Mouse (Mus musculus): Measurements from ENCODE around the gene Nrp1.

The Nrp1 gene

DNA sequence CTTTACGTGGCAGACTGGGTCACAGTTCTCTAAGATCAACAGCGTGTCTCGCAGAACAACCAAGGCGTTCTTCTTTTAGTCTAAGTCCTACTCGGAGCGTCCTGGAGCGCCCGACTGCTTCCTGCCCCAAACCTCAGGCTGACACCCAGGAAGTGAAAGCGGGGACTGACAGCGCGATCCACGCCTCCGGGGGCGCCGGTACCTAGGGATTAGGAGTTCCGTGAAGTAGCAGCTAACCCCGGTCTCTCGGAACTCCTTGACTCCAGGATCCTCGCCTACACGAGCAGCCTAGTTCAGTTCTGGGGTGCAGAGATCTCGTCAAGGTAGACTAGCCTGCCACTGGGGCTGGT lies at the start of gene Nrp1:
TSS of gene Nrp1 (plus strand) at position 199 of the 350 bp plus-strand sequence.
- peak; percentile 37 for DNase-seq (ENCODE audit: low spot score)

- DNase-seq (ENCODE audit: low spot score) = no peak
These were observed 37.6 kb upstream of the Nrp1 start for GRCm38 (mm10) chr8:128320797-128321196.

DNA sequence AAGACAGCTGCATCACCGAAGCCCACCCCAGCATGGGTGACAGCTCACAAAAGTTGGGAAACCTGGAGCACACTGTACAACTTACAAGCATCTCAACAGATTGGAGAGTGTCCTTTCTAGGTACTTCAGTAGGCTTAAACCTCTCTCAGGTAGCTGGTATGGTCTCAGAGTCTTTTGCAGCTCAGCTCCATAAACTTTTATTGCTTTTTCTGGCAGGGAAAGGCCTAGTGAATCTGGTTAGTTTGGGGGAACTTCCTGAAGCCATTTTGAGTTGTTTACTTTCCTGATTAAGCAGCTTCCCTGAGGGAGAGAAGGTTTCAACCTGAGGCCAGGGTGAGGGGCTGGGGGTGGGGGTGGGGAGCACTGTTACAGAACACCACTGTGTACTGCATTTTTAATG lies 31.1 kb upstream of the Nrp1 start:
- no peak for DNase-seq (ENCODE audit: low spot score)

- DNase-seq (ENCODE audit: low spot score) = no peak
These were observed 30.5 kb upstream of the Nrp1 start for GRCm38 (mm10) chr8:128327922-128328321.

GRCm38 (mm10) chr8:128329502-128329901 lies 28.9 kb upstream of the Nrp1 start:
- DNase-seq (ENCODE audit: low spot score) = no peak

DNA sequence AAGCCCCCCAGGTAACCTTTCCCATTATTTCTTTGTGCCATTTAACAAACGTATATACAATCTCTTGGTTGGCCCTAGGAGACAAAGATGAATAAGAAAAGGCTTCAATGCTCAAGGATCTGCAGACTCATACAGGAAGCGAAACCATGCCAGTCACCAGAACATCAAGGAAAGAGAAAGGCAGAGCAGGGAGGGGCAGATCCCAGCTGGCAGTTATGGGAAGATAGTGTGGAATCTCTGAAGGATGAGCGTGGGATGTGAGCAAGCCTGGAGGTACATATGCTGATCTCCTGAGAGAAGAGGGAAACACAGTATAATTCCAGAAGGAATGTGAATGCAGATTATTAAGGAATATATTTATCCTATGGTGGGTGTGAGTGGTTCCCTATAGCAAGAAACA lies 22.4 kb upstream of the Nrp1 start:
- no peak for DNase-seq (ENCODE audit: low spot score)

GRCm38 (mm10) chr8:128338951-128339350 lies 19.5 kb upstream of the Nrp1 start:
- DNase-seq (ENCODE audit: low spot score) = no peak

- DNase-seq (ENCODE audit: low spot score) = no peak
These were observed 18.9 kb upstream of the Nrp1 start for GRCm38 (mm10) chr8:128339521-128339920.

GRCm38 (mm10) chr8:128350405-128350804 lies 8.0 kb upstream of the Nrp1 start:
- DNase-seq (ENCODE audit: low spot score) = no peak

GRCm38 (mm10) chr8:128351211-128351610 lies 7.2 kb upstream of the Nrp1 start:
- DNase-seq (ENCODE audit: low spot score) = no peak

GRCm38 (mm10) chr8:128352821-128353220 lies 5.6 kb upstream of the Nrp1 start:
- no peak for DNase-seq (ENCODE audit: low spot score)

DNA sequence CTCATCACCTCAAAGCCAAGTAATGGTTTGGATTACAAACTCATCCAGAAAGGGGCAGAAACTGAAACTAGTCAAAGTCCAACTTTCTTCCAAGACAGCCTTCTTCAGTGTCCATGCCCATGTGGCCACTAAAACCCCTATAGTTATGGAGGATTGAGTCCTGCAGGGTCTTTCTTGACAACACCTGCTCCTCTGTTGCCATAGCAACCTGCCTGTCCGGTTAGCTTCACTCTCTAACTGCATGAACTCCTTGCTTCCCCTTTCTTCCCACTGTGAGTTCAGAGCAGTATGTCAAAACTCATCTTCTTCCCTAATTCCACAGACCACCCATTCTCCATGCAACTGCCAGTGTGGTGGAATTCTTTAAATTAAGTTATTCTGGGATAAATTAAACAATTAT lies 4.4 kb upstream of the Nrp1 start:
- no peak for DNase-seq (ENCODE audit: low spot score)

- DNase-seq (ENCODE audit: low spot score) = no peak
These were observed 3.3 kb upstream of the Nrp1 start for GRCm38 (mm10) chr8:128355091-128355490.

- DNase-seq (ENCODE audit: low spot score) = no peak
These were observed 2.2 kb upstream of the Nrp1 start for GRCm38 (mm10) chr8:128356170-128356569.

GRCm38 (mm10) chr8:128356796-128357539 lies 1.4 kb upstream of the Nrp1 start:
- DNase-seq (ENCODE audit: low spot score) = peak; percentile 70

GRCm38 (mm10) chr8:128357540-128358405 lies 631 bp upstream of the Nrp1 start:
- peak; percentile 59 for DNase-seq (ENCODE audit: low spot score)

DNA sequence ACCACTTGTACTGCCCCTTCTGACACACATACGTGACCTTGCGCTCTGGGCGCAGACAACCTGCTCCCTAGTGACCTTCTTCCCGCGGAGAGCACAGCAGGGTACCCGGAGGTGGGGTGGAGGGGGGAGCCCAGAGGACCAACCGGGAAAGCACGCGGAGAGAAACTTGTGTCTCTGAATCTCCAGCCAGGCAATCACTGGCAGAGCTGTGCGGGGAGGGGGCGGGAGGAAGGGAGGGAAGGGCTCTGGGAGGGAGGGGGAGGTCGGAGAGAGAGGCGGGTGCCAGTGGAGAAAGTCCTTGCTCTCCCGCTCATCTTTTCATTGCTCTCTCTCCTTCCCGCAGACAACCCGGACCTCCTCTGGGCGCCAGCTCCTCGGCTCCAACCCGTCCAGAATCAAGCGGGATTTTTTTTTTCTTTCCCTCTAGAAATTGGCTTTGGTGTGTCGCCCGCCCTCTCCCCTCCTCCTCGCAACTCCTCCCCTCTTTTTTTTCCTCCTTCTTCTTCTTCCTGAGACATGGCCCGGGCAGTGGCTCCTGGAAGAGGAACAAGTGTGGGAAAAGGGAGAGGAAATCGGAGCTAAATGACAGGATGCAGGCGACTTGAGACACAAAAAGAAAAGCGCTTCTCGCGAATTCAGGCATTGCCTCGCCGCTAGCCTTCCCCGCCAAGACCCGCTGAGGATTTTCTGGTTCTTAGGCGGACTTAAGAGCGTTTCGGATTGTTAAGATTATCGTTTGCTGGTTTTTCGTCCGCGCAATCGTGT lies 534 bp downstream of the Nrp1 start:
- DNase-seq (ENCODE audit: low spot score) = peak; percentile 42

DNA sequence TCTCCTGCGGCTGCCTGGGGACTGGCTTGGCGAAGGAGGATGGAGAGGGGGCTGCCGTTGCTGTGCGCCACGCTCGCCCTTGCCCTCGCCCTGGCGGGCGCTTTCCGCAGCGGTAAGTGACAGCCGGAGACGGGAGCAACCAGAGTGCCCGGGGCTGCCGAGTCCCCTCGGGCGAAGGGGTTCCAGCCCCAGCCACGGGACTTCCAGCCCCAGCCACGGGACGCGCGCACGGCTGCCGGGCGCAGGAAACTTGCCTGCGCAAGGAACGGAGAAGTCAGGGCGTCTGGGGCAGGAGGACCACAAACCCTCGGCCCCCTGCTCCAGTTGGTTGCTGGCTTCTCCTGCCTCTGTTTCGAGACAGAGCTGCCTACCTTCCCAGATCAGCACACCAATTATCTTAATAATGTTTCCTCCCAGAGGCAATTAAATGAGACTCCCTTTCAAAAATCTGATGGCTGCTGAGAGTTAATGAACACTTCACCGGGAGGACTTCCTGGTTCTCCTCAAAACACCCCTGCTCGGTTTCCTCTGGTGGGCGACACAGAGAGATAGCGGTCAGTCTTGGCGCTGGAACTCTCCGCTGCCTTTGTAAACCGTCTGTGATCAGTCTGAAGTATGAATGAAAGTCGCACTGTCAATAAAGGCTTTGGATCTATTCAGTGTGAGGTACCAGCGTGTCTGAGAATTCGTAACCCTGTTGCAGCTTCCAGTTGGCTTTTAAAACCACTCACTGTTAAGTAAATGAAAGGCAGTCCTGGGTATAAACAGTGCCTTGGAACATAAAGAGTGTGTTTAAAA lies 1.3 kb downstream of the Nrp1 start:
- DNase-seq (ENCODE audit: low spot score) = no peak

GRCm38 (mm10) chr8:128361343-128361870 lies 3.0 kb downstream of the Nrp1 start:
- no peak for DNase-seq (ENCODE audit: low spot score)

DNA sequence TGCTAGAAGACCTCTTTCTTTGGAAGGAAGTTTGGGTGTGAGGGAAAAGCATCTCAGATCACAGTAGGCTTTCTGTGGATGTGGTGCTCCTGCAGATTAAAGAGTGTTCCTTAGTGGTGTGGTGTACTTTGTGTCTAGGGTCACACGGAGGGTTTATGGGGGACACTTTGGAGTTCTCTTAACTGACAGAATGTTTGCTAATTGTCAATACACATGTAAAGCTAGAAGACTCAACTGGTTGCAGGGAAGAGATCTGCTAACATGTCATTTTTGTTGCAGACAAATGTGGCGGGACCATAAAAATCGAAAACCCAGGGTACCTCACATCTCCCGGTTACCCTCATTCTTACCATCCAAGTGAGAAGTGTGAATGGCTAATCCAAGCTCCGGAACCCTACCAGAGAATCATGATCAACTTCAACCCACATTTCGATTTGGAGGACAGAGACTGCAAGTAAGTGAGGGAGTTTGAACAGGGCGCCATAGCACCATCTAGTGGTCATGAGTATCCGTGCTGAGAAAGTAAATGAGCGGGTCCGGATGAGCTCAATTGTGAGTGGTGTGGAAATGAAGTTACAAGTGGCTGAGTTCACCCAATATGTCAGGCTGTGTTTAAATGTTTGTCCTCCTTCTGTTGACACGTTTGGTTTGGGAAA lies 4.7 kb downstream of the Nrp1 start:
- DNase-seq (ENCODE audit: low spot score) = peak; percentile 83

- DNase-seq (ENCODE audit: low spot score) = no peak
These were observed 12.1 kb downstream of the Nrp1 start for GRCm38 (mm10) chr8:128370496-128370895.

All from ovary, postnatal 14 days (tissue).